Mouse (Mus musculus): ENCODE measurements around the gene Mapk1ip1l.

GRCm38 (mm10) chr14:47340231-47340925 lies 42.3 kb downstream of the Mapk1ip1l start:
- no peak for TF ChIP-seq CTCF (IDR thresholded peaks at IDR 0.05; ENCODE audit: low read depth, low read length)
- TF ChIP-seq TAL1 (conservative IDR thresholded peaks at IDR 0.05; ENCODE audit: low read depth, low read length), result no peak
- TF ChIP-seq GATA1 (IDR thresholded peaks at IDR 0.05; ENCODE audit: borderline replicate concordance, low read length), result no peak
- TF ChIP-seq POLR2AphosphoS5 (IDR thresholded peaks at IDR 0.05; ENCODE audit: insufficient replicate concordance, low read depth, low read length), result no peak
- no peak for TF ChIP-seq GATA2 (IDR thresholded peaks at IDR 0.05; ENCODE audit: borderline replicate concordance, low read depth, low read length)
